ENCODE assay signal across 8 mouse cellular contexts in the genomic region with DNA sequence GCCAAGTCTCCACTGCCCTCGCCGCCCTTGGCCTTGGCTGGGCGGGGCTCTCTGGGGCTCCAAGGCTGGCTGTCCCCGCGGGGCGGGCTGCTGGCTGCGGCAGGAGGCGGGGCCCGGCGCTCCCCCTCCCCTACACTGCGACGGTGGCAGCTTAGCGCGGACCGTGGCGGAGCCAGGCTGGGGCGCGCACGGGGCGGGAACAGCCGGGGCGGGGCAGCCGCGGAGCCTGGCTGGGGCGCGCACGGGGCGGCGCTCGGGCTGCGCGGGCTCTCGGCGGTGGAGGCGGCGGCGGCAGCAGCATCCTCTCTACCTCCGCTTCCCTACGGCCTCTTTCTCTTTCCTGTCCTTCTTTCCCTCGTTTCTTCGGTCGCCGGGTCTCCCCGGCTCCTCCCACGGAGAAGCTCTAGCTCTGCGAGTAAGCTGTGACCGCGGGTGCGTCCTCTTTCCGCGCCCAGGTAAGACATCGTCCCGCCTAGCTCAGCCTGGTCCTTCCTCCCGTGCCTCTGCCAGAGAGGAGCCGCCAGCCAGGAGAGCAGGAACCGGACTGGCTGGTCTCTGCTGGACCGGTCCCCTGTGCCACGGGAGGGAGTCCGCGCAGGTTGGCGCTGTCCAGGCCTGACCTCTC. TPM values are rescaled to one million over a fixed set of nuclear protein-coding genes. Genes with fewer than 3 reads are reported as not detected.
DNase-seq lines count a peak whose midpoint lies in the region; ATAC-seq lines count a peak whose summit lies in the region.

A gene (plus strand): TSS at position 233 of the 625 bp plus-strand sequence.

- peak; percentile 78 for ATAC-seq in inflammation-experienced regulatory T-cells, adult 6 months
- ATAC-seq in megakaryocyte, adult 5-6 weeks (ENCODE audit: poor library complexity, severe bottlenecking), result peak; percentile 71
- ATAC-seq in erythroid progenitor cell, adult 5-6 weeks (replicated peaks; ENCODE audit: low FRiP score, poor library complexity, severe bottlenecking), result no peak

- peak; percentile 88 for DNase-seq in adrenal gland, adult 8-10 months
- peak; percentile 85 for DNase-seq in embryo, embryonic 10 days (ENCODE audit: low spot score)
- DNase-seq in gastrocnemius, postnatal 25 days, result peak; percentile 86
- peak; percentile 52 to 83 for DNase-seq in left cerebral cortex, adult 9 months (ENCODE audit: low spot score in 2 of 2)
- DNase-seq in right cerebral cortex, postnatal 10 days (ENCODE audit: low spot score in 2 of 2), result peak; percentile 91 to 92

RNA-seq across cellular contexts. Expression of the gene that starts here (rescaled TPM):
- 10 to 100 TPM; 23.9 to 44.2 (median 34.4) TPM for total RNA-seq in adrenal gland, adult 8-10 months (2022)
- 1 to 10 TPM; 3.3 to 4.0 TPM for total RNA-seq in gastrocnemius, postnatal 25 days (2021)
- 10 to 100 TPM in 1 of 3 experiments, 1 to 10 TPM in 2; 6.8 to 14.9 (median 7.9) TPM for polyA plus RNA-seq in inflammation-experienced regulatory T-cells, adult 6 months (2017; shearing (Covaris generic))
- 0.07 TPM in 1 of 2 replicates, not detected in the other for total RNA-seq in megakaryocyte, adult 5-6 weeks (2015)
- total RNA-seq in megakaryocyte, adult 5-6 weeks (2017), result not detected in 2 replicates
- not detected in 2 replicates for total RNA-seq in erythroid progenitor cell, adult 5-6 weeks (2015; ENCODE audit: low replicate concordance)
- total RNA-seq in erythroid progenitor cell, adult 5-6 weeks (2017; ENCODE audit: low replicate concordance), result 1.2 TPM in 1 of 2 replicates, not detected in the other

Comparison
In these comparisons a context has a peak if more than half of its experiments do, and no peak if none do; other contexts are left out.
1. RNA of the gene that starts here (total RNA-seq): 23.9 to 44.2 TPM in adrenal gland, adult 8-10 months; 3.3 to 4.0 TPM in gastrocnemius, postnatal 25 days, 0.07 TPM in megakaryocyte, adult 5-6 weeks and 1.2 TPM in erythroid progenitor cell, adult 5-6 weeks; every median in the first group is over 4 times any median in the second.
2. Peak in ATAC-seq in megakaryocyte, adult 5-6 weeks; RNA of the gene not detected or under 1 TPM.
3. Peak in every context shown above with its lines, with median percentiles within 50 percentile points of each other: DNase-seq.